Mouse (Mus musculus) ovary, postnatal 10 days (tissue): ENCODE results near the gene Nrxn2.

Experiments used
- DNase-seq: peaks from one replicate; pipeline ENCODE4 v3.0.0; 2022; ENCODE audit warnings: low spot score

Gene Nrxn2

GRCm38 (mm10) chr19:6519483-6519882 is 101.0 kb downstream of the Nrxn2 start:
- no peak for DNase-seq

DNA sequence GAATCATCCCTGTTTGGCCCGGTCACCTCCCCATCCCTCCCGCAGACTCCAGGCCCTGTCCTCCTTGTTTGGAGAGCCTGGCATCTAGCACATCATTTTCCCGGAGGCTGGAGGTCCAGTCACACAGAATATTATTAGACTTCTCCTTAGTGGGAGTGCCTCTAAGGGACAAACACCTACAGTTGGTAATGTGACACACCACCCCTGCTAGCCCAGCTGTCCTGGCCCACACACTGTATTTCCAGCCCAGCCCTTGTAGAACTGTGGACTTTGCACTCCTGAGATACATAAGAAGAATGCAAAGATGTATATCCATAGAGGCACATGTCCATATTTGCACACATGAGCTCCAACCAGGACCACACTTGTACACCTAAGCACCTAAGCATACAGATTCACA is 103.1 kb downstream of the Nrxn2 start:
- no peak for DNase-seq

DNA sequence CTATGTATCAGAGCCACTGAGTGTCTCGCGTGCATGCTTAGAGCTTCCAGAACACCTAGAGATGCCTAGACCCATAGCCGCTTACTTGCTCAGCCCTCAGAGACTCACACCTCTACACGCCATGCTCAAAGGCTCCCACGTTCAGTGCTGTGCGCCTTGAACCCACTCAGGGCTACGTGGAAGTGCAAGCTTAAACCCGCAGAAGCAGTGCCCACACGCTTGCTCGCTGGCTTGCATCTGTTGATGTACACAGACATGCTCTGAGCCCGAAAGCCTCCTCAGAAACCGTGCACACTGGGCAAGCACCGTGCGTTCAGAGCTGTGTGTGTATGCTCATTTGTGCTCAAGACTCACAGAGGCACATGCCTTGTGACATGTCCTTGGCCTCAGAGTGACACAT is 103.8 kb downstream of the Nrxn2 start:
- DNase-seq: no peak

GRCm38 (mm10) chr19:6525023-6525422 is 106.5 kb downstream of the Nrxn2 start:
- DNase-seq: no peak

DNA sequence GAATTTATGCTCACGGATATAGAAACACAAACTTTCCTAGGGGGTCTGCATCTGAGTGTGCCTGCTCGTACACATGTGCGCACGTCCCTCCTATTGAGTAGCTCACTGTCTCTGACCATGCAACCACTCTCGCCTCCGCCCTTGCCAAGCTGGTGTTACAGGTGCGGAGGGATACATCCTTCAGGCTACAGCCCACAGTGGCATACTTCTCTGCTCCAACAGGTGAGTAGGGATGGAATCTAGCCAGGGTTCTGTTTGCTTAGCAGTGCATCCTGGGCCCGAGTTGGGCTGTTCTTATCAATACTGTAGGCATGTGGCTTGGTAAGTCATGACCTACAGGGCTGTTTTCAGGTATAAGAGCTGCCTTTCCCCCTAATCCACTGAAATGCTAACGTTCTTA is 107.5 kb downstream of the Nrxn2 start:
- DNase-seq: no peak

GRCm38 (mm10) chr19:6527439-6527838 is 108.9 kb downstream of the Nrxn2 start:
- DNase-seq: no peak

DNA sequence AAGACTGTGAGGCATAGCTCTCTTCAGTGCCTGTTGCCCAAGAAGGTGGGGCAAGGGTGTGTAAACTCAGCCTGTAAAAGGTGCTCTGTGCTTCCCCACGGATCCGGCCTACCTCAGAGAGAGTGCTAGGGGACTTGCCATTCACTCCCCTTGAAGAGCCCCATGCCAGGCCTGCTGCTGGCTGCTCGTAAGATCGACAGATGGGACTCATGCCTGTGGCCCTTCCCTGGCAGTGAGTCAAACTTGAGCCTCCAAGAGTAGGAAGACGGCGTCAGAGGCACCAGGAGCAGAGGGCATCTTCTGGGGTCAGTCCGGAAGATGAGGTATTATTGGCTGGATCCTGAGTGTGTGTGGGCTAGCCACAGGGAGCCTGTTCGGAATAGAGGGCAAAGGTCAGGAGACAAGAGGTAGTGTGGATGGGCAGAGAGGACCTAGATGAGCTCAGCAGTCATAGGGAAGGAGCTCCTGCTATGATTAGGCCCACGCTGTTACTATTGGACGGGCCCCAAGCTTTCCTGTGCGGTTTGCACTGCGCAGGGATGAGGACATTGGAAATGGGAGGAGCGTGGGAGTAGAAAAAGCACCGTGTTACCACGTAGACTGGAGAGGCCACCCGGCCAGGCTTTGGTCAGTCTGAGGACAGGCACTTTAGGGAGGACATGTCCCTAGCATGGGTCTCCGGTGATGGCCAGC is 109.5 kb downstream of the Nrxn2 start:
- DNase-seq: no peak

- no peak for DNase-seq
These were observed 110.9 kb downstream of the Nrxn2 start for GRCm38 (mm10) chr19:6529265-6529985.

DNA sequence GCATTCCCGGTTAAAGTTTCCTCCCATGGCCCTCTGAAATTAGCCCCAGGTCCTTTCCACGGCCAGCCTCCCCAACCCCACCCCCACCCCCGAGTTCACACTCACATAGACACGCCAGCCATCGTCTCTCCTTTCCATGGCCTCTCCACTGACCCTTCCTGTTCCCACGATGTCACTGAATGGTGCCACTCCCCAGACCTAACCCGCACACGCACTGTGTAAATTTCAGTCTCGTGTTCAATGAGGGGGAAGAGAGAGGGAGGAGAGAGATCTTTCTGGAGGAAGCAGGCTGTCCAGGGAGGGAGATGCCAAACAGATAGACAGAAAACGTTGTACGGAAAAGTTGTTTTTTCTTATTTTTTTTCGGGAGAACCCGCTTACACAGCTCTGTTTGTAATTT is 111.8 kb downstream of the Nrxn2 start:
- DNase-seq: no peak

GRCm38 (mm10) chr19:6531011-6531631 is 112.6 kb downstream of the Nrxn2 start:
- peak; percentile 18 for DNase-seq

DNA sequence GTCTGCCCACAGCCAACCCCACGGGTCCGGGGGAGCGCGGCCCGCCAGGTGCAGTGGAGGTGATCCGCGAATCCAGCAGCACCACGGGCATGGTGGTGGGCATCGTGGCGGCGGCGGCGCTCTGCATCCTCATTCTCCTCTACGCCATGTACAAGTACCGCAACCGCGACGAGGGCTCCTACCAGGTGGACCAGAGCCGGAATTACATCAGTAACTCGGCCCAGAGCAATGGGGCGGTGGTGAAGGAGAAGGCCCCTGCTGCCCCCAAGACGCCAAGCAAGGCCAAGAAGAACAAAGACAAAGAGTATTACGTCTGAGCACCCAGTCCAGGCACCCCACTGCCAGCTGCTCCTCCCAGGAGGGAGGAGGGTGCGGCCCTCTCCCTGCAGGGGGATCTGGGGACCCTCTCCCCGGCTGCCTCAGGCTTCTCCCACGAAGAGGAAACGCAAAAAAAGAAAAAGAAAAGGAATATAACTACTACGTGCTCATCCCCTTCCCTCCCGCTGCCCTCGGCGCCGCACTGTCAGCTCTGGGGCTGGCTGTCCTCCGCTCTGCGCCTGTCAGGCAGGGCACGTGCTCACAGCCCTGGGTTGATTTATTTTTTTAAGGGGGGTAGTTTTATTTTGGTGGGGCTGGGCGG is 113.4 kb downstream of the Nrxn2 start:
- peak; percentile 11 for DNase-seq

DNA sequence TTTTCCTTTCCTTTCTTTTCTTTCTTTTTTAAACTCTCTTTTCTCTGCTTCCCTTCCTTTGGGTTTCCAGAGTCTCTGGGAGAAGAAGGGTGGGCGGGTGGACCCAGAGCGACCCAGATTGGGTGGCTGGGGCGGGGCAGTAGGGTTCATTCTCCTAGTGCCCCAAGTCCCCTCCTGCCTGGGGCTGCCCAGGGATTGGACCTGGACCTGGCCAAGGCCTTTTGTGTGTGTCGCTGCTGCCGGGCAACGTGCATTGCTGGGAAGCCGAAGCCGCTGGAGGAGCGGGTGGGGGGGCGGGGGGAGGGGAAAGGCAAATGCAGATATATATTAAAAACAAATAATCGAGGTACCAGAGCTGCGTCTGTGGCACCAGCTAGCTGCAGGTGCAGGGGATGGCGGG is 114.1 kb downstream of the Nrxn2 start:
- DNase-seq: no peak

DNA sequence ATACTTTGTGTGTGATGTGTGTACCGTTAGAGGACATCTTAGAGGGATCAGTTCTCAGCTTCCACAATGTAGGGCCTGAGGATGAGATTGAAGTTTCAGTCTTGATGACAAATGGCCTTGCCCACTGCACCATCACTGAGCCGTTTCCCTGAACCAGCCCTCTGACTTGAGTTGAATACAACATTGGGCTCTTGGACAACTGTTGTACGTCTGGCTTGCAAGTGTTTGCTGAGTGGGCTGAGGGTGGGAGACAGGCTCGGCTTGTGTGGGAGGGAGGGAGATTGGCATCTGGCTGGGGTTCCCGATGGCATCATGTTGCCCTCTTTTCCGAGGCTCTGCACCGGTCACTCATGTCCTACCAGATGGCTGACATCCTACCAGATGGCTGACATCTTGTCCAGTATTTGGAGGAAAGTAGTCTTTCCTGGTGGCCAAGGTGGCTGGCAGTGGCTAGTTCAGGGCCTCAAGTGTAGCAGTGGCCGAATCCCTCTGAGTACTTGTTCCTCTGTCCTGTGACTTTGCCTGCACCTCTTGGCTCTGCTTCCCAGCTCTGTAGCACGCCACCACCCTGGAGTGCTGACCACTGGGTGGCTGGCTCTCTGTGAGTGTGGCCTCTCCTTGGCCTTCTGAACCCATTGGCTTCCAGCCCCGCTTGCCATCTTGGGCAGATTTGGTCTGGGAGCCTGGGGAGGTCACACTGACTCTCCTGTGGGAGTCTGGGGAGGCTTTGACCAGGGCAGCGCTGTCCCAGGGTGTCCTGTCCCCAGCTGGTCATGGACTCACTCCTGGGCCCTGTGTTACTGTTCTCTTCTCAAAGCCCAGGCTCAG is 115.0 kb downstream of the Nrxn2 start:
- DNase-seq: no peak

DNA sequence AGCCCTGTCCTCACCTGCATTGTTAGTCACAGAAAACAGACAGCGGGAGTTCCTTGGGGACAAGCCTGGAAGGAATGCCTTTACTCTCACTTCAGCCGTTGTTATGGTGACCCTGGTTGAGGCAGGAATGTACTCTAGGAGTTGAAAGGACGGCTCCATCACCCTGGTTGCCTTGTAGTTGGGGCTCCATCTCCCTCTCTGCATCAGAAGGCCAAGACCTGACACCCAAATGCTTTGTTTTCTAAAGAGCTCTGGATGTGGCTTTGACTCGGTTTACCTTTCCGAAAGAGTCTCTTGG is 115.5 kb downstream of the Nrxn2 start:
- no peak for DNase-seq

- no peak for DNase-seq
These were observed 117.7 kb downstream of the Nrxn2 start for GRCm38 (mm10) chr19:6536201-6536600.

- no peak for DNase-seq
These were observed 118.2 kb downstream of the Nrxn2 start for GRCm38 (mm10) chr19:6536696-6537095.

DNA sequence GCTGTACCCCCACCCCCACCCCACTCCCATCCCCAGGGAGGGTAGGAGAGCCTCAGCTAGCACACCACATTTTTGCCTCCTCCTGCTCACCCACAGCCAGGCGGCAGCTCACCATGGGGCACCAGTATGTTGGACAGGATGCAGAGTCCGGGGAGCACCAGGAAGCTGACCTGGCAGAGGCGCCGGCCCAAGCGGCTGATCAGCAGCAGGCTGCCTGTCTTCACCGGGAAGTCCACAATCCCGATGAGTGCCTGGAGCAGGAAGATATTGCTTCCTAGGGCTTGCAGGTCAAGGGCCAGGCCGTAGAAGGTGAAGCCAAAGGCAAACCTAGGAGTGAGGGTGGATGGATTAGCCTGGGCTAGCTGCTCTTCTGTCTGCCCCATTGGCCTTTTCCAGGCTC is 119.0 kb downstream of the Nrxn2 start:
- DNase-seq: no peak

DNA sequence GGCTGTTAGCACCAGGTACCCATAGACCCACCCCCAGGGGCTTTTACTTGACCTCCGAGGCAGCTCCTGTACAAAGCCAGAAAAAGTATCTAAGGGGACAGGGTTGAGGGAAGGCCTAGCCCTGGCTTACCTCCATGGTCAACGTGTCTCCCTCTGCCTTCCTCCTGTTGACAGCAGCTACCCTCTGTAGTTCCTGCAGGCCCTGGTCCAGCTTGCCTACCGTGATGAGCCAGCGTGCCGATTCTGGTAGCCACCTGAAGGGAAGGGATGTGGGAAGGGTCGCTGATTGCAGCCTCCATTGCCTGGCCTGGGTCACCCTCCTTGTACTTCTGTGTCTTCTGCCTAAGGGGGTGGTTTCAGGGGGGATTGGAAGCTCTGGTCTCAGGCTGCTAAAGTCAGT is 120.0 kb downstream of the Nrxn2 start:
- no peak for DNase-seq

DNA sequence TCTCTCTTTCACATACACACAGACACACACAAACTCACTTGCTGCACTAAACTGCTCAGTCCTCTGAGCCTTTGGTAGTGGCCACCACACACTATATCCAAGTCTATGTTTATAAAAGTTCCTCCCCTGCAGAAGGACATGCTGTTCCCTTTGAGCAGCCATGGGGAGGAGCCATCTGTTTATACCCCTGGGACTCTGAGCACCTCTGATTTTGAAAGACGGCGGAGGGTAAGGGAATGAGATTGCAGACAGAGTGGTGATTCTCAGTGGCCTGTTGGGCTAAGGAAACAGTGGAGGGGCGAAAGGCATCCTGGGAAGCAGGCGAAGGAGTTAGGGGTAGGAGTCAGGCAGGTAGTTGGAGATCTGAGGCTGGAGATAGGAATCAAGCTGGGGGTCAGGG is 121.1 kb downstream of the Nrxn2 start:
- DNase-seq: no peak

DNA sequence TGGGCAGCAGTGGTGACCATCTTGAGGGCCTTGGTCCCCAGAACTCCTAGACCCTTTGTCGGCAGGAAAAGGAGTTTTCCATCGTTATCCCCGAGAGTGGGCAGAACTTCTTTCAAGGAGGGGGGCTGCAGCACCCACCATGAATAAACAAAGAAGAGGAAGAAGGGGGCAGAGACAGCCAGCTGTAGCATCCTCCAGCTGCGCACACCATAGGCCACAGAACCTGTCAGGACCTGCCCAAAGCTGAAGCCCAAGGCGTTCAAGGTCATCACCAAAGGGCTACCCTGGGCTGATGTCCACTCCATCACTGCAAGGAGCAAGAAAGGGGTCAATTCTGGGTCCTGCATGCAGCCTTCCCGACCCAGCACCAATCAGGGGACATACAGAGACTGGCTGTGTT is 121.7 kb downstream of the Nrxn2 start:
- DNase-seq: no peak

- DNase-seq: no peak
These were observed 123.0 kb downstream of the Nrxn2 start for GRCm38 (mm10) chr19:6541521-6541920.

DNA sequence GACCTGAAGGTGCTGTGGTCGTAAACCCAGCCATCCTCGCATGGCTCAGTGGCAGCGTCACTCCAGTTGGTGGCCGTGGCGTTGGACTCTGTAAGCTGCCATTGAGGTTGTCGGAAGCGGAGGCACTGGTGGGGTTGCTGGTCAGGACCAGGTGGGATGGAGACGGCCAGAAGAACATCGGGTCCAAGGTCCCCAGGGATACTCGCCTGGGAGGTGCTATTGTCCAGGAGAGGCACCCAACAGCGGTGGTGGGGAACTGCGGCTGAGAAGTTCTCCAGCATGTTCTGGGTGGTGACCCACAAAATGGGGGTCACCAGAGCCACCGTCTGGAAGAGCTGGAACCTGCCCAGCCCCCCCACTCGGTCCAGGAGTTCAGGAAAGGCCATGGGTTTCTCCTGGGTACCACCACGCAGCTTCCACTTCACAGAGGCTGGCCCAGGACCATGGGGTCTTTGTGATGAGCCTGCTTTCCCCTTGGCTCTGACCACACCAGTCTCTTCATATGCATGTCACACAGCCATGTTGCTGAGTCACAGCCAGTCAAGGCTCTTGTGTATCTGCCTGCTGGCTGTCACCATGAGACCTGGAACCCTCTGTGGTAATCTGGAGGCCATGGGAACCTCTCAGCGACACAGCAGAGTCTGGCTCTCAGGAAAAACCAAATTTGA is 124.0 kb downstream of the Nrxn2 start, which contains the start of gene Slc22a12:
TSS of gene Slc22a12 (minus strand) at position 666 of the 668 bp plus-strand sequence.
- no peak for DNase-seq
